Mouse (Mus musculus) gonadal fat pad, adult 2 months (tissue): ENCODE measurements around the gene Olfr1359. TPM values are rescaled to one million over a fixed set of nuclear protein-coding genes. Genes with fewer than 3 reads are reported as not detected.

Experiments used
- polyA plus RNA-seq: library from polyadenylated mRNA; depleted of rRNA; stranded (reverse); fragments of >200 nt; gene quantifications from 2 replicates; pipeline ENCODE4 v1.2.3, GENCODE M21; 2012; rRNA removed

The Olfr1359 gene
- polyA plus RNA-seq, 1 experiment: not detected

Other genes with a start within 250 kb of the Olfr1359 start
- gene Zscan26, start 244.4 kb upstream of the Olfr1359 start, polyA plus RNA-seq: 22.6 and 23.8 TPM in 2 replicates
- 0.74 and 0.86 TPM in 2 replicates for gene Nkapl, start 229.6 kb upstream of the Olfr1359 start, polyA plus RNA-seq
- gene Zkscan4, start 219.2 kb upstream of the Olfr1359 start, polyA plus RNA-seq: 1.7 and 2.0 TPM in 2 replicates
- gene Gm10065, start 218.7 kb upstream of the Olfr1359 start, polyA plus RNA-seq: 0.76 TPM in 1 of 2 replicates, not detected in the other
- 0.27 and 0.50 TPM in 2 replicates for gene AK157302, start 202.9 kb upstream of the Olfr1359 start, polyA plus RNA-seq
- 12.7 and 15.5 TPM in 2 replicates for gene Gm11273, start 196.7 kb upstream of the Olfr1359 start, polyA plus RNA-seq
- 6.2 and 6.3 TPM in 2 replicates for gene Zkscan8, start 167.0 kb upstream of the Olfr1359 start, polyA plus RNA-seq
- not detected in 2 replicates for gene Olfr1366, start 155.3 kb upstream of the Olfr1359 start, polyA plus RNA-seq
- gene Olfr1535, start 138.2 kb upstream of the Olfr1359 start, polyA plus RNA-seq: not detected in 2 replicates
- not detected in 2 replicates for gene Olfr1364, start 116.4 kb upstream of the Olfr1359 start, polyA plus RNA-seq
- gene Olfr1362, start 84.1 kb upstream of the Olfr1359 start, polyA plus RNA-seq: not detected in 2 replicates
- not detected in 2 replicates for gene Olfr11, start 55.6 kb upstream of the Olfr1359 start, polyA plus RNA-seq
- not detected in 2 replicates for gene Olfr1361, start 34.7 kb upstream of the Olfr1359 start, polyA plus RNA-seq
- gene Olfr1360, start 20.7 kb upstream of the Olfr1359 start, polyA plus RNA-seq: not detected in 2 replicates
- gene Hist1h2bl, start 18.0 kb downstream of the Olfr1359 start, polyA plus RNA-seq: 1.8 TPM in 1 of 2 replicates, not detected in the other
- 3.0 and 4.3 TPM in 2 replicates for gene Hist1h2ai, start 18.3 kb downstream of the Olfr1359 start, polyA plus RNA-seq
- gene Hist1h3h, start 19.5 kb downstream of the Olfr1359 start, polyA plus RNA-seq: 4.0 and 12.7 TPM in 2 replicates
- 0.65 TPM in 1 of 2 replicates, not detected in the other for gene Hist1h2bm, start 23.9 kb downstream of the Olfr1359 start, polyA plus RNA-seq
- gene Hist1h4j, start 37.0 kb downstream of the Olfr1359 start, polyA plus RNA-seq: 0.97 and 1.7 TPM in 2 replicates
- gene Hist1h4k, start 52.4 kb downstream of the Olfr1359 start, polyA plus RNA-seq: 3.7 and 10.4 TPM in 2 replicates
- 1.1 and 1.3 TPM in 2 replicates for gene Hist1h2ak, start 55.7 kb downstream of the Olfr1359 start, polyA plus RNA-seq
- 0.98 and 1.1 TPM in 2 replicates for gene Hist1h2bn, start 56.0 kb downstream of the Olfr1359 start, polyA plus RNA-seq
- 0.43 TPM in 2 replicates for gene Hist1h1b, start 82.5 kb downstream of the Olfr1359 start, polyA plus RNA-seq
- gene Hist1h3i, start 85.3 kb downstream of the Olfr1359 start, polyA plus RNA-seq: 5.2 and 5.7 TPM in 2 replicates
- 1.4 and 2.6 TPM in 2 replicates for gene Hist1h2an, start 89.1 kb downstream of the Olfr1359 start, polyA plus RNA-seq
- 1.3 and 4.4 TPM in 2 replicates for gene Hist1h2bp, start 89.3 kb downstream of the Olfr1359 start, polyA plus RNA-seq
- 6.5 and 38.5 TPM in 2 replicates for gene Hist1h2bq, start 112.1 kb downstream of the Olfr1359 start, polyA plus RNA-seq
- not detected in 2 replicates for gene Hist1h2ao, start 112.4 kb downstream of the Olfr1359 start, polyA plus RNA-seq
- not detected in 2 replicates for gene Hist1h4m, start 113.6 kb downstream of the Olfr1359 start, polyA plus RNA-seq
- gene Hist1h4n, start 134.1 kb downstream of the Olfr1359 start, polyA plus RNA-seq: 14.4 and 25.0 TPM in 2 replicates
- 16.8 and 17.6 TPM in 2 replicates for gene Hist1h2ap, start 135.4 kb downstream of the Olfr1359 start, polyA plus RNA-seq
- 4.6 and 35.6 TPM in 2 replicates for gene Hist1h2br, start 135.6 kb downstream of the Olfr1359 start, polyA plus RNA-seq
- gene Zfp184, start 247.0 kb downstream of the Olfr1359 start, polyA plus RNA-seq: 0.81 and 1.4 TPM in 2 replicates